Mouse (Mus musculus) spleen, postnatal 14 days (tissue): ENCODE data around the gene Pigz.
"Not testable (repeated sequence)": the region's sequence is repeated elsewhere in the genome, so short reads cannot be mapped to it uniquely, and the experiment has no call there.

Experiments used
- DNase-seq, 2 experiments: peaks; one replicate each; pipeline ENCODE4 v3.0.0; 2021 to 2022; ENCODE audit warnings: low spot score in 2 of 2

Pigz gene

DNA sequence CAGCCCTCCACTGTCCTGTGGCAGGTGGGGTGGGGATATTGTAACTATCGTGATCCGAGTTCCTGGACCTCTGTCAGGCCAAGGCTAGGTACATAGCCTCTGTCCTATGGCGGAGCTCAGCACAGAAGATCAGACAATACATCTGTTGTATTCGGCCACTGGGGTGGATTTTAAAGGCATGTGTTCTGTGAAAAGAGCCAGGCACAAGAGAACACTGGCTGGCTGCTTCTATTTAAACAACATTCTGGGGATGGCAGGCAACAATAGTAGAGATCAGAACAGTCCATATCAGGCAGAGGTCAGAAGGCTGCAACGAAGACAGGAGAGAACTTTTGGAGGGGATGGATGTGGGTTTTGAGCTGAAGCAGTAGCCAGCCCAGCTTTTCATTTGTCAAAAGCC, 1.4 kb upstream of the Pigz start:
- no peak for DNase-seq

DNA sequence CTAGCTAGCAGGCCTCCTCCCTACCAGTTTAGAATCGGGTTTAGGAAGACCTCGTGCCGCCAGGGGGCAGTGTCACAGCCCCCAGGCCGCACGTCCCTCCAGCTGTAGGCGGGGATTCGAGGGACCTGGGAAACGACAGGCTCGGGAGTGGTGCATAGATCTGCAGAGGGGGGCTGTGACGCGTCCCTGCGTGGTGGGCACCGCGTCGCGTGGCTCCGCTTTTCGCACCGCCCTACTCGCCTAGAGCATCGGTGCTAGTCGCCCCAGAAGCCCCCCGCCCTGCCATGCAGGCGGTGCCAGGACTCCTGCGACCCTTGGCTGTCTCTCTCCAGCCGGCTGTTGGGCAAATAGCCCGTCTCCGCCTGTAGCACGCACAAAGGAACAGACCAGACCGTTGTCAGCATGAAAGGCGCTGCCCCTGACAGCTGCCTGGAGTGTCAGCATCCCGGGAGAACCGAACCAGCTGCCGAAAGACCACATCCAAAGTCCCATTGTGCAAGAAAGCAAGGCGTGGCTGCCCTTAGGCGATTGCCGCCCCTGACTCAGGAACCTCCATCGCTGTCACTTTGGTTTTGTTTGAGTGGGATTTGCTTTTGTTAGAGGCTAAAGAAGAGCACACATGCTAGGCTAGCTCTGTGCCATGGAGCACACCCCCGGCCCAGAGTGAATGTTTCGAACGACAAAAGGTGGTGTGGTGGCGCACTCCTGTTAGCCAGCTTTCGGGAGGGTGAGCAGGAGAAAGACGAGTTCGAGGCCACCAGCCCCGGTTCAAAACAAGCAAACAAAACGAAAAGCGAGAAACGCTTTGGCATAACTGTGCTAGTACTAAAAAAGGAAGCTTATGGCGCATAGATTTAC, 582 bp upstream of the Pigz start:
- DNase-seq, result peak; percentile 42 to 60

DNA sequence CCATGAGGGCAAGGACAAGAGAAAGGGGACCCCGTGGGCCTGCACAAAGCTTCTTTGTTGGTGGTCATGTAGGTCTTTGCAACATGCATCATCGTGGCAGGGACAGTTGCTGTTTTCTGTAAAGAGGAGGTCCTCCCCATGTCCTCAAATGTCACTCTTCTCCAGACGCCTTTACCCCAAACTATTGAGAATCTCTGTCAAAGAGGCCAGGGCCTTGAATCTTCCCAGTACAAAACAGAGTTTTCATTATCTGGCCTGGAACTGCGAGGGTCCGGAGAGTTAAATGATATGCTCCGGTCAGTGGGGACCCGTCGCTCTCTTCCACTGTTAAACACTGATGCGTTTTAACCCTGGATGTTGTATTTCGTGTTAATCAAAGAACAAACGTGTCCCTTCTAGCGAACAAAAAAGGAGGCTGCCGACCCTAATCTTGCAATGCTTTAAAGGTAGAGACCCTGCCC, 929 bp downstream of the Pigz start:
- no peak for DNase-seq

DNA sequence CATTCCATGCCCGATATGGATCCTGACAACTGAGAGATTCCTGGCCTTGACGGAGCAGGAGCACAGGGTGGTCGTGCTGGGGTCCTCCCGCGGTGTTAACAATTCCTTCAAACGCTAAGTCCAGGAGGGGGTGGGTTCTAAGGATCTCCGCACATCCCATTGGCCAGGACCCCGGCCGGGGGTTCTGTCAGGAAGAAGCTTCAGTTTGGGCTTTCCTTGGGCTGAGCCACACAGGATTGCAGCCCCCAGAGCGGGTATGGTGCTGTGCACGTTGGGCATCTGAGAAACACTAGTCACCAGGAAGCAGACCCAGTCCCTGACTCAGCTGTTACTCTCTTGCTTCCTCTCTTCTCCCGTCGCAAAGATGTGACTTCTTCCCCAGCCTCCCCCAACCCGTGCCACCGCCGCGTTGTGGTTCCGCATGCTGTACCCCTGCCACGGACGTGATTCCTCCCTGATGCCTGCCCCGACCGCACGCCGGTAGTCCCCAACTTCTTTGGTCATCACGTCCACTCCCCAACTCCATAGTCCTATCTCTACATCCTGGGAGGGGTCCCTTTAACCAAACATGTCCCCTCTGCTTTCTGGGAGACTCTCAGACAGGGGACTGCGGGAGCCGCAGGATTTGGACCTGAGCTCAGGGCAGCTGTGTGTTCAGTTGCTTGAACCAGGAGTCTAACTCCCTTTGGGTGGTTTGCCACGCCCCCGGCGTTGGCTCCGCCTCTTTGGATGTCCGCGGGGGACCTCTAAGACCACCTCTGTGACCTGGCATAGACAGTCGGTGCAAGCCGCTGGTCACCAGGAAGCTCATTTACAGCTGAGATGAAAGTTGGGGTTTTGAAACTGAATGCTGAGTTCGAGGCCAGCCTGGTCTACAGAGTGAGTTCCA, 1.7 kb downstream of the Pigz start:
- DNase-seq, result no peak

DNA sequence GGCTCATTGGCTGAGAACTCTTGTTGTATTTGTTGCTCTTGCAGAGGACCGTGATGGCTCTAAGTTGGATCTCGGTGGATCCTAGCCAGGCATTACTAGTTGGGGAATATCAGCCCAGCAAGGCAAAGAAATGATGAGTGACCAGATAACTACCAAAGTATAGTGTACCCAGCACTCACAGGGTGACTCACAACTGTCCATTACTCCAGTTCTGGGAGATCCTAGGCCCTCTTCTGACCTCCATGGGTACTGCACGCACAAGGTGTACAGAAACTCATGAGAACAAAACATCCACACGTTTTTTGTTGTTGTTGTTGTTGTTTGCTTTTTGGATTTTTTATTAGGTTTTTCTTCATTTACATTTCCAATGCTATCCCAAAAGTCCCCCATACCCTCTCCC, 2.9 kb downstream of the Pigz start:
- no peak for DNase-seq

DNA sequence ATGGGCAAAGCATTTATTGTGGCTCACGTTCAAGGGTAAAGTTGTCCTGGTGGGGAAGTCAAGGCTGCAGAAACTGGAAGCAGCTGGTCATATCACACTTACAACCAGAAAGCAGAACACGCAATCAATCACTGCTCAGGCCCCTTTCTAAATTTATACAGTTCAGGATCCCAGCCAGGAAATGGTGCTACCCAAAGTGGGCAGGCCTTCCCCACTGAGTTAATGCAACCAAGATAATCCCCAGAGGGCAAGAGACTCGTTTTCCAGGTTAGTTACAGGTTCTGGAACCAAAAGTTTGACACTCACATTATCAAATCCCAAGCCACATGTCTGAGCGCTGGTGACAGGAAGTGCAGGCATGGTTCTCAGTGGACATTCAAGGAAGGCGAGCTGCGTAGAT, 5.2 kb downstream of the Pigz start:
- DNase-seq, result no peak

DNA sequence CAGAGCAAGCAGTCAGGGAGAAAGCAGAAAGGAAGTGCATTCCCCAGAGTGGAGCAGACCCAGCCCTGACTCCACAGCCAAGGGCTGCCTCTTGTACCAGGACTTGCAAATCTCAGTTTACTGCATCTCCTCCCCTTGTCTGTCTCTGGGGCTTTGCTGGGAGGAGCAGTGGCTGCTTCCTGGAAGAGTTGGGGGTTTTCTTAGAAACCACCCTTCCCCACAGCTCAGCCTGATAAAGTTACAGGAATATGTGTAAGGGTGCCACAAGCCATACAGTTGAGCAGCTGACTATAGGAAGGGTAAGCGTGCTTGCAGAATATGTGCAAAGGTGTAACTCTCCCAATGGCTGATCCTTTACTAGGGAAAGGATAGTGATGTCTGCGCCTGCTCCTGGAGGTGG, 6.9 kb downstream of the Pigz start:
- DNase-seq, result no peak

DNA sequence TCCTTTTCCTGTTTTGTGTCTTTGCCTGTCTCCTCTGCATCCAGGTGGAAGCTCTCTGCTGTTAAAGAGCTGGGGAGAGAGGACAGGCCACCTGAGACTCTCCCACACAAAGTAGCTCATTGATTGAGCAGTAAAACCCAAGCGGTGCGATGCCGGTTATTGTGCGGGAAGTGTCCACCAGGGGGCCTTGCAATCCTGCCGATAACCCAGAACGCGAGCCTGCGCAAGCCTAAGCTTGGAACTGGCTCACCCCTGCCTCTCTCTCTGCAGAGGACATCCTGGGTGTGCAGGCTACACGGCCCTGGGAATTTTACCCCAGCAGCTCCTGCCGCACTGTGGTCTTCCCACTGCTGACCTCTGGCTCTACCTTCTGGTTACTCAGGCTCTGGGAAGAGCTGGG, 10.3 kb downstream of the Pigz start:
- DNase-seq, result peak; percentile 53 to 76

DNA sequence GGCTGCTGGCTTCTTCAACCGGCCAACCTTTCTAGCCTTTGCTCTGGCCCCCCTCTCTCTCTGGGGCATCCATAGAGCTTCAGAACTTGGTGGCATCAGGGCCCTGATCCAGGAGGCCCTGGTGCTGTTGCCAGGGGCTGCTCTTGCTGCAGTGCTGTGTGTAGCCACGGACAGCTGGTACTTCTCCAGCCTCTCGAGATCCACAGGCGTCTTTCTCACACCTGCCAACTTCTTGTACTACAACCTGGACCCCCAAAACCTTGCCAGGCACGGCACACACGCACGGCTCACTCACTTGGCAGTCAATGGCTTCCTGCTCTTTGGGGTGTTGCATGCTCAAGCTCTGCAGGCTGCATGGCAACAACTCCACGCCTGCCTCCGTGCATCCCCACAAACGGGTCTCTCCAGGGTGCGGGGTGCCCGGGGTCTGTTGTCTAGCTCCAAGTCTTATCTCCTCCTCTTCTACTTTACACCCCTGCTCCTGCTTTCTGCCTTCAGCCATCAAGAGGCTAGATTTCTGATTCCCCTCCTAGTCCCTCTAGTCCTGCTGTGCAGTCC, 11.1 kb downstream of the Pigz start:
- DNase-seq, result no peak

DNA sequence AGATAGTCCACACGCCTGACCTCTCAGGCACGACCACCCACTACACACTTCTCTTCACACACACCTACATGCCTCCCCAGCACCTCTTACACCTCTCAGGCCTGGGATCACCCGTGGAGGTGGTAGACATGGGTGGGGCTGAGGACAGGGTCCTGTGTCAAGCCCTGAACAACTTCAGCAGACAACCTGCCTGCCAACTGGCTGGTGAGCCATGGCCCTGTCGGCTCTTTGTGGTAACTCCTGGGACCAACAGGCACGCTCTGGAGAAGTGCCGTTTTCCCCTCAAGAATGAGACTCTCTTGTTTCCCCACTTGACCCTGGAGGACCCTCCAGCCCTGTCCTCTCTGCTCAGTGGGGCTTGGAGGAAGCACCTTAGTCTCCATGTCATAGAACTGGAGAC, 11.7 kb downstream of the Pigz start:
- no peak for DNase-seq

DNA sequence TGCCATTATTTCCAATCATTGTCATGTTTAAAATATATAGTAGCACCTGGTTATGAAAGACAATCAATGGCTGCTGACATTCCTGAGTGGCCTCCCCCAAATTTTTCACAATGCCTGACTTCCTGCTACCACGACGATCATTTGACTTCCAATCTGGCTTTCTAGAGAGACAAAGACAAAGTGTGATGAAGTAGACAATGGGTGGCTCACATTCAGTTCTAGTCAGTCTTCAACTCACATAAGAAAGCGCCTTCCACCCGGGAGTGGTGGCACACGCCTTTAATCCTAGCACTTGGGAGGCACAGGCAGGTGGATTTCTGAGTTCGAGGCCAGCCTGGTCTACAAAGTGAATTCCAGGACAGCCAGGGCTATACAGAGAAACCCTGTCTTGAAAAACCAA, 12.3 kb downstream of the Pigz start:
- DNase-seq, result not testable (repeated sequence)

DNA sequence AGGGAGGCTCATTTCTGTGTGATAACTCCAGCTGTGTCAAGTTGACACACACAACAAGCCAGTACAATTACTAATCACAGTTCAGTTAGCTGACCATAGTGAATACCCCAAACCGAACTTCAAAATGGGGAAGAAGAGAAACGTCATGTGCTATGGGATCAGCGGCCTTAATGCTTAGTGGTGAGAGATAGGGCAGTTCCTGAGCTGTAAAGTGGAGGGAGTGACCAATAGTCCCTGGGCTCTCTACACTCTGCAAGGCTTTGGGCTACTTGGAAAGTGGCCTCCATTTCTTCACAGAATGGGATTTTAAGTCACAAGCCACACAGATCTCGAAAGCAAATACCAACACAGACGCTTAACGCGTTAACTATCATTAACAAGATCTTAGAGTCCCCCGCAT, 13.7 kb downstream of the Pigz start:
- DNase-seq, result no peak

DNA sequence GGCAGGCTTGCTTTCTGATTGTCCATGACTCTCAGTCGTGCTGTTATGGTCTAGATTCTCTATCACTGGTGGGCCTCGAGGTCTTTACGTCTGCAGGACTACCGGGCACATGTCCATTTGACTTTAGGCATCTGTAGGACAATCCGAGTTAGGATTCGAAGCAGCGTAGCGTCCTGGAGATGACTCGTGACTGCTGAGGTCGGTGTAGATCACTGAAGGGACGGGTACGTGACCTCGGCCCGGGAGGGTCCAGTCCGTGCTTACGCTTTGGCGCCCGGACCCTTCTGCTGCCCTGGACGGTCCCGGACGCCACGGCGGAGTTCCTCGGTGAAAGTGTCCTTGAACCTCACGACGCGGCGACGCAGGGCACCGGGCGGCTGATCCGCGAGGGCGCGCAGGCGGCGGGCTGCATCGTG, 14.3 kb downstream of the Pigz start:
- DNase-seq, result no peak

DNA sequence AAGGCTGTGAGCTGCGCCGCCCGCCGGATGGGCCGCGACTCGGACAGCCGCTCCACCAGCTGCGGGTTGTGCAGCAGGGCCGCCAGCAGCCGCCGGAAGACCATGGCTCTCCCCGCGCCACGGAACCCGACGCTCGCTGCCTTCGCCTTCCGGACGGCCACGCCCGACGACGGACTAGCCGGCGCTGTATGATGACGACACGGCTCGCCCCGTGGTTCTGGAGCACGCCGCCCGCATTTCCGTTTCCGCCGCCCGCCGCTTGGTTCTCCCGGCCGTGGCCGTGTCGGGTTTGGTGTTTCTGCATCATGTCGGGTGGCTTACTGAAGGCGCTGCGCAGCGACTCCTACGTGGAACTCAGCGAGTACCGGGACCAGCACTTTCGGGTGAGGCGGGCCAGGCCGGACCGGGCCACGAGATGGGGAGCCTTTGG, 14.7 kb downstream of the Pigz start, which contains the start of the genes 0610012G03Rik and Ncbp2:
0610012G03Rik (minus strand) TSS at position 150 of the 430 bp plus-strand sequence.
Ncbp2 (plus strand) TSS at position 169 of the 430 bp plus-strand sequence.
- peak; percentile 91 to 97 for DNase-seq

DNA sequence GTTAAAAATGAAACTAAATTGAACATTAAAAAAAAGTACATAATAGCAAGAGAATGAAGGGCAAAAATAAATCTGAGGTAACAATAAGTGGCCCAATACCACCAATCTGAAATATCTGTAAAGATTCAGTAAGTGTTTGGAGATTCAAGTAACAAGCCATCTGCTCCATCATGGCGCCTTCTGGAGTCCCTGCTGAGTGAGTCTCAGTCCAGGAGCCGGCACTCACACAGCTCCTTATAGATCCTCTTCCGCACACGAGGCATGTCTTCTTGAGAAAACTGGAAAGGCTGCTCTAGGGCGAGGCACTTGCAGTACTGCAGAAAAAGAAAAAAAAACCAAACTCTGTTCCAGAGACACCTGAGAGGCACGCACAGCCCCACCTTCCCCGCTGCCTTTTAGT, 29.6 kb downstream of the Pigz start:
- DNase-seq, result no peak

DNA sequence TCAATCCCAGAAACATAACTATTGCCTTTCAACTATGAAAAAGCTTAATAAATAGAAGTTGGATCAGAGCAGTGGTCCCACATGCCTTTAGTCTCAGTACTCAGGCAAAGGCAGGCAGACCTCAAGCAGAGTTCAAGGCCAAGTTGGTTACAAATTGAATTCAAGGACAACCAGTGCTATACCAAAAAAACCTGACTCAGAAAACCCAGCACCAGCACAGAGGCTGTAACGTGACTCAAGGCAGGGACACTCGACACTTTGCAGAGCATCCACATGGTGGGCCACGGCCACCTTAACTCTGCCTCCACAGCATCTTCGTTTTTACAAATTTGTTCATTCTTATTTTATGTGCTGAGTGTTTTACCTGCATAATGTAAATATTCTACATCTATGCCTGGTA, 41.6 kb downstream of the Pigz start:
- DNase-seq, result no peak

DNA sequence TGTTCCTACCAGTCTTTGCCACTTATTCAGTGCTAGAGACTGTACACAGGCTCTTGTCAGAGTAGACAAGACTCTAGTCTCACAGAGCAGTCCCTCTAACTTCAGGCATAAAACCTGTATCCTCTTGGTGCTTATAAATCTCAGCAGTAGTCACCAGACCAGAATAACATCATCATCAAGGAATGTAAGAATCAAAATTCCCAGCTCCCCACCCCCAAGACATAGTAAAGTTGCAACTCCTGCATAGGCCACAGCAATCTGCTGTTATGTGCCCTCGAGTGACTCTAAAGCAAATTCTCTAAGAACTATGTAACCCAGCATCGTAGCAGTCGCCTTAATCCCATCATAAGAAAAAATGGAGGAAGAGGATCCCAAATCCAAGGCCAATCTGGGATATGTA, 45.9 kb downstream of the Pigz start:
- DNase-seq, result no peak

DNA sequence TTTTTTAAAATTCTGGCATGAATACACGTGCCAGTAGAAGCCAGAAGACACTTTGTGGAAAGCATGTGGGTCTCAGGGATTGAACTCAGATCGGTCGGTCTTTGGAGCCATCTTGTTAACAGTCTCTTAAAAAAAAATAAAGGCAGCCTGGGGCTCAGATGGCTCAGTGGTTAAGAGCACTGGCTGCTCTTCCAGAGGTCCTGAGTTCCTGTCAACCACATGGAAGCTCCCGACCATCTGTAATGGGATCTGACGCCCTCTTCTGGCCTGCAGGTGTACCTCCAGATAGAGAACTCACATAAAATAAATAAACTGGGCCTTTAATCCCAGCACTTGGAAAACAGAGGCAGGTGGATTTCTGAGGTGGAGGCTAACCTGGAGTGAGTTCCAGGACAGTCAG, 47.3 kb downstream of the Pigz start:
- DNase-seq, result no peak

DNA sequence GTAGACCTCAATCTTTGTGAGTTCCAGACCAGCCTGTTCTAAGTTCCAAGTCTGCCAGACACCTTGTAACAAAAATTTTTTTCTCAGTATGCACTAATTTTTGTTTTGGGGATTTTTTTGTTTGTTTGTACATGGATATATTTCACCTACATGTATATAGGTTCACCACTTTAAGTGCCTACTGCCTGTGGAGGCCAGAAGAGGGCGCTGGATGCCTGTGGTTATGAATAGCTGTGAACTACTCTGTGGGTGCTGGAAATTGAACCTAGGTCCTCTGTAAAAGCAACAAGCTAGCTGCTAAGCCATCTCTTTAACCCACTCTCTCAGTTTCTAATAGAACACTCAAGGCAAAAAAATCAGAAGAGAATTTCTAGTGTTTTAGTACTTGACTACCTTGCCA, 58.4 kb downstream of the Pigz start:
- DNase-seq, result no peak

DNA sequence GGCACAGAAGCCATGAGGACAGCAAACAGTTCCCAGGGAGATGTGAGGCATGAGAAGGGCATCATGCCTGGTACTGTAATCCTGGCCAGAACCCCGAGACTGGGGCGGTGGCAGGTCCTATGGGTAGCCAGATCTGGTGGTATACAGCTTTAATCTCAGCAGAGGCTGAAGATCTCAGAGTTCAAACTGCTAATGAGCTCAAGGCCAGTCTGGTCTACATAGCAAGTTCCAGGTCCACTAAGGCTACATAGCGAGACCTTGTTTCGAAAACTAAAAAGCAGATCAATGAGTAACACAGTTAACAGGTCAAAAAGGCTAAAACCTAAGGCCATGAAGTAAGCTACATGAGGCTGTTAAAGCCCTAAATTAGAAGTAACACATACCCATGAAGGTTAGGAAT, 59.5 kb downstream of the Pigz start:
- DNase-seq, result no peak

DNA sequence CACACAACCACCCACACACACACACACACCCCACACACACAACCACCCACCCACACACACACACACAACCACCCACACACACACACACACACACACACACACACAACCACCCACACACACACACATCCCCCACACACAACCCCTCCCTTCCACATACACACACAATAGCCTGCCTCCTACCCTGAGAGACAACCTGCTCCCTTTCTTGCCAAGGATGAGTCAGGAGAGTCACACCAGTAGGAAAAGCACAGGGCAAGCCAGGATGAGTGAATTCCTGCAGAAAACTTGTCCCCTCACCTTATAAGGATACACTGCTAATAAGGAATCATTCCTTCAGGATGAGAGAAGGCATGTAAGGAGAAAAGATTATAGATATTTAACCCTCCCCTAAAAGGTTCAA, 60.3 kb downstream of the Pigz start:
- DNase-seq, result no peak
